Mouse (Mus musculus): ENCODE data around the gene Rab3gap2. TPM values are rescaled to one million over a fixed set of nuclear protein-coding genes. Genes with fewer than 3 reads are reported as not detected.

Rab3gap2 gene
- polyA plus RNA-seq, 1 experiment from 2014 or later = 26.6 TPM

- no peaks in the 10 kb centered on the region for H3K27me3 ChIP-seq (ENCODE audit: control insufficient read depth, insufficient read depth, low read depth, low read length)
- H3K4me1 ChIP-seq (ENCODE audit: control insufficient read depth, insufficient read depth, low read length) = no peaks in the 10 kb centered on the region
- no peak for ATAC-seq
- H3K9ac ChIP-seq (ENCODE audit: low read depth, low read length) = no peak overlapping the region
- H3K4me2 ChIP-seq (ENCODE audit: low read length) = no peak overlapping the region
- peaks cover 53% of the 10 kb centered on the region for H3K36me3 ChIP-seq (ENCODE audit: control insufficient read depth, insufficient read depth, low read length)
- H3K27ac ChIP-seq (ENCODE audit: low read length) = no peak overlapping the region
- H3K9me3 ChIP-seq (replicated peaks; ENCODE audit: control insufficient read depth, low read length, poor library complexity, severe bottlenecking) = no peaks in the 10 kb centered on the region
- WGBS = 95% methylated on average over 15 of the region's 15 CpGs
- no peak overlapping the region for H3K4me3 ChIP-seq (ENCODE audit: low read depth, low read length)
Measured at GRCm38 (mm10) chr1:185283247-185283646, 79.3 kb downstream of the Rab3gap2 start.

GRCm38 (mm10) chr1:185284740-185285139, 80.8 kb downstream of the Rab3gap2 start:
- 0 out of 2 replicates have a peak, but pooled peaks have one; percentile 25 for ATAC-seq
- Histone ChIP-seq H3K27ac (ENCODE audit: low read length) (no peak overlapping the region), H3K4me1 (ENCODE audit: control insufficient read depth, insufficient read depth, low read length) (no peaks in the 10 kb centered on the region), H3K4me2 (ENCODE audit: low read length) (no peak overlapping the region), H3K9ac (ENCODE audit: low read depth, low read length) (no peak overlapping the region), H3K9me3 (replicated peaks; ENCODE audit: control insufficient read depth, low read length, poor library complexity, severe bottlenecking) (no peaks in the 10 kb centered on the region), H3K36me3 (ENCODE audit: control insufficient read depth, insufficient read depth, low read length) (peaks cover 47% of the 10 kb centered on the region), H3K27me3 (ENCODE audit: control insufficient read depth, insufficient read depth, low read depth, low read length) (no peaks in the 10 kb centered on the region), H3K4me3 (ENCODE audit: low read depth, low read length) (no peak overlapping the region)
- WGBS = 71% methylated on average over 4 of the region's 4 CpGs

GRCm38 (mm10) chr1:185285171-185285570, 81.3 kb downstream of the Rab3gap2 start:
- no peaks in the 10 kb centered on the region for H3K27me3 ChIP-seq (ENCODE audit: control insufficient read depth, insufficient read depth, low read depth, low read length)
- no peaks in the 10 kb centered on the region for H3K9me3 ChIP-seq (replicated peaks; ENCODE audit: control insufficient read depth, low read length, poor library complexity, severe bottlenecking)
- H3K9ac ChIP-seq (ENCODE audit: low read depth, low read length) = no peak overlapping the region
- H3K36me3 ChIP-seq (ENCODE audit: control insufficient read depth, insufficient read depth, low read length) = peaks cover 47% of the 10 kb centered on the region
- no peak overlapping the region for H3K4me3 ChIP-seq (ENCODE audit: low read depth, low read length)
- no peaks in the 10 kb centered on the region for H3K4me1 ChIP-seq (ENCODE audit: control insufficient read depth, insufficient read depth, low read length)
- ATAC-seq = peak; percentile 62; the same call in 1 of the 2 replicates
- no peak overlapping the region for H3K27ac ChIP-seq (ENCODE audit: low read length)
- 88% methylated on average over 4 of the region's 4 CpGs for WGBS
- no peak overlapping the region for H3K4me2 ChIP-seq (ENCODE audit: low read length)

- WGBS = 94% methylated on average over 20 of the region's 20 CpGs
- Histone ChIP-seq H3K4me3 (ENCODE audit: low read depth, low read length) (no peak overlapping the region), H3K27me3 (ENCODE audit: control insufficient read depth, insufficient read depth, low read depth, low read length) (no peaks in the 10 kb centered on the region), H3K36me3 (ENCODE audit: control insufficient read depth, insufficient read depth, low read length) (peaks cover 42% of the 10 kb centered on the region), H3K4me1 (ENCODE audit: control insufficient read depth, insufficient read depth, low read length) (no peaks in the 10 kb centered on the region), H3K9ac (ENCODE audit: low read depth, low read length) (no peak overlapping the region), H3K9me3 (replicated peaks; ENCODE audit: control insufficient read depth, low read length, poor library complexity, severe bottlenecking) (no peaks in the 10 kb centered on the region), H3K4me2 (ENCODE audit: low read length) (no peak overlapping the region), H3K27ac (ENCODE audit: low read length) (no peak overlapping the region)
- ATAC-seq = no peak
Measured at GRCm38 (mm10) chr1:185287066-185287465, 83.1 kb downstream of the Rab3gap2 start.

GRCm38 (mm10) chr1:185289231-185289630, 85.3 kb downstream of the Rab3gap2 start:
- no peaks in the 10 kb centered on the region for H3K27me3 ChIP-seq (ENCODE audit: control insufficient read depth, insufficient read depth, low read depth, low read length)
- peaks cover 36% of the 10 kb centered on the region for H3K36me3 ChIP-seq (ENCODE audit: control insufficient read depth, insufficient read depth, low read length)
- no peak for ATAC-seq
- no peak overlapping the region for H3K4me3 ChIP-seq (ENCODE audit: low read depth, low read length)
- H3K27ac ChIP-seq (ENCODE audit: low read length) = no peak overlapping the region
- WGBS = 85% methylated on average over 5 of the region's 5 CpGs
- H3K9ac ChIP-seq (ENCODE audit: low read depth, low read length) = no peak overlapping the region
- H3K4me1 ChIP-seq (ENCODE audit: control insufficient read depth, insufficient read depth, low read length) = no peaks in the 10 kb centered on the region
- no peak overlapping the region for H3K4me2 ChIP-seq (ENCODE audit: low read length)
- no peaks in the 10 kb centered on the region for H3K9me3 ChIP-seq (replicated peaks; ENCODE audit: control insufficient read depth, low read length, poor library complexity, severe bottlenecking)

GRCm38 (mm10) chr1:185291336-185291735, 87.4 kb downstream of the Rab3gap2 start:
- ATAC-seq = no peak
- H3K4me1 ChIP-seq (ENCODE audit: control insufficient read depth, insufficient read depth, low read length) = no peaks in the 10 kb centered on the region
- H3K27me3 ChIP-seq (ENCODE audit: control insufficient read depth, insufficient read depth, low read depth, low read length) = no peaks in the 10 kb centered on the region
- 73% methylated on average over 4 of the region's 4 CpGs for WGBS
- H3K27ac ChIP-seq (ENCODE audit: low read length) = no peak overlapping the region
- H3K4me3 ChIP-seq (ENCODE audit: low read depth, low read length) = no peak overlapping the region
- peaks cover 25% of the 10 kb centered on the region for H3K36me3 ChIP-seq (ENCODE audit: control insufficient read depth, insufficient read depth, low read length)
- H3K4me2 ChIP-seq (ENCODE audit: low read length) = no peak overlapping the region
- H3K9me3 ChIP-seq (replicated peaks; ENCODE audit: control insufficient read depth, low read length, poor library complexity, severe bottlenecking) = no peaks in the 10 kb centered on the region
- no peak overlapping the region for H3K9ac ChIP-seq (ENCODE audit: low read depth, low read length)

GRCm38 (mm10) chr1:185292646-185293360, 88.9 kb downstream of the Rab3gap2 start:
- Histone ChIP-seq H3K27me3 (ENCODE audit: control insufficient read depth, insufficient read depth, low read depth, low read length) (no peaks in the 10 kb centered on the region), H3K27ac (ENCODE audit: low read length) (no peak overlapping the region), H3K9me3 (replicated peaks; ENCODE audit: control insufficient read depth, low read length, poor library complexity, severe bottlenecking) (no peaks in the 10 kb centered on the region), H3K9ac (ENCODE audit: low read depth, low read length) (no peak overlapping the region), H3K36me3 (ENCODE audit: control insufficient read depth, insufficient read depth, low read length) (peaks cover 24% of the 10 kb centered on the region), H3K4me2 (ENCODE audit: low read length) (no peak overlapping the region), H3K4me1 (ENCODE audit: control insufficient read depth, insufficient read depth, low read length) (no peaks in the 10 kb centered on the region), H3K4me3 (ENCODE audit: low read depth, low read length) (no peak overlapping the region)
- no peak for ATAC-seq
- WGBS = 94% methylated on average over 10 of the region's 10 CpGs

- Histone ChIP-seq H3K4me3 (ENCODE audit: low read depth, low read length) (no peak overlapping the region), H3K27ac (ENCODE audit: low read length) (no peak overlapping the region), H3K9me3 (replicated peaks; ENCODE audit: control insufficient read depth, low read length, poor library complexity, severe bottlenecking) (no peaks in the 10 kb centered on the region), H3K4me1 (ENCODE audit: control insufficient read depth, insufficient read depth, low read length) (no peaks in the 10 kb centered on the region), H3K36me3 (ENCODE audit: control insufficient read depth, insufficient read depth, low read length) (peaks cover 21% of the 10 kb centered on the region), H3K4me2 (ENCODE audit: low read length) (no peak overlapping the region), H3K27me3 (ENCODE audit: control insufficient read depth, insufficient read depth, low read depth, low read length) (no peaks in the 10 kb centered on the region), H3K9ac (ENCODE audit: low read depth, low read length) (no peak overlapping the region)
- no peak for ATAC-seq
- WGBS = 93% methylated on average over 7 of the region's 7 CpGs
Measured at GRCm38 (mm10) chr1:185296850-185297249, 92.9 kb downstream of the Rab3gap2 start.

- Histone ChIP-seq H3K4me3 (ENCODE audit: low read depth, low read length) (no peak overlapping the region), H3K9me3 (replicated peaks; ENCODE audit: control insufficient read depth, low read length, poor library complexity, severe bottlenecking) (no peaks in the 10 kb centered on the region), H3K27ac (ENCODE audit: low read length) (no peak overlapping the region), H3K4me2 (ENCODE audit: low read length) (no peak overlapping the region), H3K4me1 (ENCODE audit: control insufficient read depth, insufficient read depth, low read length) (no peaks in the 10 kb centered on the region), H3K27me3 (ENCODE audit: control insufficient read depth, insufficient read depth, low read depth, low read length) (no peaks in the 10 kb centered on the region), H3K9ac (ENCODE audit: low read depth, low read length) (no peak overlapping the region), H3K36me3 (ENCODE audit: control insufficient read depth, insufficient read depth, low read length) (peaks cover 27% of the 10 kb centered on the region)
- no peak for ATAC-seq
- WGBS = 95% methylated on average over 8 of the region's 8 CpGs
Measured at GRCm38 (mm10) chr1:185298496-185298895, 94.6 kb downstream of the Rab3gap2 start.
